Mouse (Mus musculus) lung, adult 2 months (tissue): Measurements from ENCODE around the gene AC161166.1.

Source experiments
- CTCF ChIP-seq: fragments of 200-500 bp; IDR thresholded peaks from 2 replicates; pipeline ENCODE4 v1.5.1; 2011; ENCODE audit warnings: mild to moderate bottlenecking, low read length, control low read depth; ENCODE audit not compliant: insufficient read depth
- POLR2A ChIP-seq: fragments of 200-500 bp; IDR thresholded peaks from 2 replicates; pipeline ENCODE4 v1.6.1; 2011; ENCODE audit warnings: low read depth, mild to moderate bottlenecking, control low read depth, low read length, borderline replicate concordance; ENCODE audit errors: extremely low read depth

DNA sequence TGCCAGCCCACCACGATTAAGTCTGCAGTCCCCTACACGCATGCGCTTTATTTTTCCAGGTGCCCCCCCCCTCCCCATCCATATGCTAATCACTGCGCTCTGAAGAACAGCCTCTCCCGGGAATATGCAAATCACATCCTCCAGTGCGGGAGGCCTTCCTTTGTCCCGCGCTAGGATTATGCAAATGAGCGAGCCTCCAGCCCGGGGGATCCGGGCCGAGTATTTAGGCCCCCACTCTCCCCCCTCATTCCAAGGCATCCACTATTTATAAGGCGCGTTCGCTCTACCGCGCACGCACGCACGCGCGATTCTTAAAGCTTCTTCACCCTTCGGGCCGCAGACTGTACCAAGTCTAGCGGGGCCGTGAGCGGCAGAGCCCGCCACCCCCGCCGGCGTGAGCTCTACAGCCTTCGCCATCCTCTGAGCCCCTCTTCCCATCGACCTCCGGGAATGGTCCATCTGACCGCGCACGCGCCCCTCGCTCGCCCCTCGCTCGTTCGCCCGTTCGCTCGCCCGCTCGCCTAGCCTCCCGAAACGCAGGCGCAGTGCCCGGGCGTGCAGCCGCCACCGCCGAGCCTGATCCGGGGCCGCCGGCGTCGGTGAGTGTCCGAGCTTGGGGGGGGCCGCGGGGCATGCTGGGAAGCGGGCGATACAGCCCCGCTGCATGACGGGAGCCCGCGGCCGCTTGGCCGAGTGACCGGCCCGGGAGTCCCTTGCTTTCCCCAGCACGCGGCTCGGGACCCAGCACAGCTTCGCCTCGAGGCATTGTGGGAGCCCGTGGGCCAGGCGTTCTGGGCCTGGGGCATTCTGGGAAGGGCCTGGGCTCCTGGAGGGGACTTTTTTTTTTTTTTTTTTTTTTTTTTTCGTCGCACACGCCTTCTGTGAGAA, 5.2 kb downstream of the AC161166.1 start, which contains the start of gene Zfp428:
- TF ChIP-seq CTCF (no peak), POLR2A (peak; percentile 61)
